Mouse (Mus musculus) embryonic fibroblast, embryonic 13.5 days (primary cell): Measurements from ENCODE around the gene Hvcn1.

Source experiments
- CTCF ChIP-seq: IDR thresholded peaks from 2 replicates; pipeline ENCODE4 v1.5.1; 2011; ENCODE audit warnings: mild to moderate bottlenecking, control low read depth, low read length, moderate library complexity, borderline replicate concordance; ENCODE audit not compliant: insufficient read depth
- POLR2A ChIP-seq: IDR thresholded peaks from 2 replicates; pipeline ENCODE4 v1.6.1; 2011; ENCODE audit warnings: low read depth, mild to moderate bottlenecking, control low read depth, low read length, moderate library complexity

GRCm38 (mm10) chr5:122235196-122235836 lies 28.7 kb downstream of the Hvcn1 start:
- TF ChIP-seq CTCF (no peak), POLR2A (no peak)
